Mouse (Mus musculus) macrophage (primary cell): ENCODE results near the gene Cdh20. TPM values are rescaled to one million over a fixed set of nuclear protein-coding genes. Genes with fewer than 3 reads are reported as not detected.

Experiments used
- H3K27ac ChIP-seq: fragments of 350-480 bp; formaldehyde crosslinking; 2 replicates; pipeline ENCODE4 v1.9.0; 2021
- H3K36me3 ChIP-seq: fragments of 350-480 bp; formaldehyde crosslinking; 2 replicates; pipeline ENCODE4 v1.9.0; 2021; ENCODE audit errors: inconsistent target
- H3K4me3 ChIP-seq: fragments of 350-480 bp; formaldehyde crosslinking; 2 replicates; pipeline ENCODE4 v1.9.0; 2021; ENCODE audit errors: inconsistent target
- H3K79me2 ChIP-seq: fragments of 350-480 bp; formaldehyde crosslinking; 2 replicates; pipeline ENCODE4 v1.9.0; 2021; ENCODE audit errors: inconsistent target
- WGBS: methylation state at CpG from one replicate; pipeline ENCODE4 v1.1.7; 2026; ENCODE audit warnings: inconsistent platforms; ENCODE audit not compliant: missing documents; 5-methylcytosine and 5-hydroxymethylcytosine counted together
- polyA plus RNA-seq: library from polyadenylated mRNA; stranded (reverse); fragments of 250-400 nt; gene quantifications from 3 replicates; pipeline ENCODE4 v1.2.4, GENCODE M21; 2018; ENCODE audit warnings: inconsistent platforms
- total RNA-seq, 78 experiments: library from RNA; depleted of rRNA; stranded (reverse); fragments of 250-400 nt; gene quantifications; 1 replicate in 9 of 78; 2 replicates in 24 of 78; 3 replicates in 43 of 78; 4 replicates in 2 of 78; pipeline ENCODE4 v1.2.4; 2018; ENCODE audit warnings: inconsistent platforms in 56 of 78

The Cdh20 gene
- not detected for total RNA-seq (2018; cell fraction: chromatin; rRNA removed)
- not detected for total RNA-seq (2018; cell fraction: cytosol; rRNA removed)
- total RNA-seq (2018; cell fraction: nucleus; rRNA removed) = not detected
- polyA plus RNA-seq = not detected in 3 replicates

DNA sequence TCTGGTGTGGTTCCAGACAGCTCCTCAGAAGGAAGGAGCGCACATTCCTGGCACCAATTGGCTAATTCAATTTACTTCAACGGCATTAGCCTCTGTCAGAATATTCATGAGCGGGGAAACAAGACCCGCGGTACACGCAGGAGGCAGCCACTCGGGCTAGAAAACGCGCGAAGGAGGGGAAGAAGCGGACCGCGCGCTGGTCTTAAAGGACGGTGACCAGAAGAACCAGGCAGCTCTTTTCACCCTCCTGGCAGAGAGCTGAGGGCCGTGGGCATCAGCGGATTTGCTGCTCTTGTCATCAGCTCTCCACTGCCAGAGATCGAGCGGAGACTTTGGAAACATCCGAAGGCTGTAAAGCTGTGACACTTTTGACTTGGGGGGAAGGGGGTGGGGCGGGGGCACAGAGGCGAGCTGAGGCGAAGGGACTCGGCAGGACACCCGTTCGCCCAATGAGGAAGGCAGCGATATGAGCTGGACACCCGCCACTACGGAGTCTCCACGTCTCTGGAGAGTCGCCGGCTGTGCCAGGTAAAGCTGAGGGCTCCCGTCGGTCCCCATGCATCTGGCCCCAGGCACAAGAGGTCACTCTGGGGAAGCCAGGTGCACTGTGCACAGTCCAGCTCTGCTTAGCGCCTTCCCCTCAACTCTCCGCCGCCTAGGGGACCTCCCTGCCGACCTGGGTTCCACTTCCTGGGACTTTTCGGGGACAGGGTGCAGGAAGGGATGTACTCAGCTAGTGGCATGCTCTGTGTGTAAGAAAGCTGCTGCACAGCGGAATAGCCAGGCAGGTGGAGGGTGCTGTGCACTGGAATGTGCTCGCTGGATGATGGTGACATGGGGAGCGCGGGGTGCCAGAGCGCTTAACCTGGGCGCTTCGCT lies at the start of gene Cdh20:
TSS of gene Cdh20 (plus strand) at position 159 of the 879 bp plus-strand sequence.
- Histone ChIP-seq H3K36me3 (no peaks in the 10 kb centered on the region), H3K79me2 (no peaks in the 10 kb centered on the region), H3K4me3 (no peak within 1 kb of the TSS), H3K27ac (no peak within 1 kb of the TSS)
- WGBS = 5% methylated on average over 46 of the region's 46 CpGs

GRCm38 (mm10) chr1:104746816-104747215 lies 21.5 kb upstream of the Cdh20 start:
- Histone ChIP-seq H3K27ac (no peak overlapping the region), H3K4me3 (no peak overlapping the region), H3K79me2 (no peaks in the 10 kb centered on the region), H3K36me3 (no peaks in the 10 kb centered on the region)
- 25% methylated on average over 1 of the region's 1 CpGs for WGBS

- Histone ChIP-seq H3K4me3 (no peak overlapping the region), H3K79me2 (no peaks in the 10 kb centered on the region), H3K36me3 (no peaks in the 10 kb centered on the region), H3K27ac (no peak overlapping the region)
- 61% methylated on average over 4 of the region's 4 CpGs for WGBS
Measured at GRCm38 (mm10) chr1:104747438-104747837, 20.9 kb upstream of the Cdh20 start.

- no peaks in the 10 kb centered on the region for H3K36me3 ChIP-seq
- no peak overlapping the region for H3K27ac ChIP-seq
- WGBS = 66% methylated on average over 8 of the region's 8 CpGs
- no peak overlapping the region for H3K4me3 ChIP-seq
- H3K79me2 ChIP-seq = no peaks in the 10 kb centered on the region
Measured at GRCm38 (mm10) chr1:104754483-104754882, 13.8 kb upstream of the Cdh20 start.

DNA sequence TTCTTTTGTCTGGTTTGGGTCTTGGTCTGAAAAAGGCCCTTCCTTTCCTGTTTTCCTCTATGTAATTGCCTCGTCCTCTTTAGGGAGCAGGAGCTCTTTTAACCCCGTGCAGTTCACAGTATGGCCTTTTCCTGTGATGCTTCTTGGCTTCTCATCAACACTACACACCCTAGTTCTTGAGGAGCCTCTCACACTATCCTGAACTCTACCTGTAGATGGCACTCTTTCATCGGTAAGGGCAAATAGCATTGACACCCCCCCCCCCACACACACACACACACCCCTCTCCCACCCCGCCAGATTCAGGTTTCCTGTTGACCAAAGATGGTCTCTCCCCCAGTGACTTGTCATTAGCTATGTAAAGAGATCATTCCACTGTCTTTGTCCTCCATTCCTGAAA lies 12.4 kb upstream of the Cdh20 start:
- no peak overlapping the region for H3K27ac ChIP-seq
- H3K4me3 ChIP-seq = no peak overlapping the region
- no peaks in the 10 kb centered on the region for H3K79me2 ChIP-seq
- 31% methylated on average over 4 of the region's 4 CpGs for WGBS
- H3K36me3 ChIP-seq = no peaks in the 10 kb centered on the region

DNA sequence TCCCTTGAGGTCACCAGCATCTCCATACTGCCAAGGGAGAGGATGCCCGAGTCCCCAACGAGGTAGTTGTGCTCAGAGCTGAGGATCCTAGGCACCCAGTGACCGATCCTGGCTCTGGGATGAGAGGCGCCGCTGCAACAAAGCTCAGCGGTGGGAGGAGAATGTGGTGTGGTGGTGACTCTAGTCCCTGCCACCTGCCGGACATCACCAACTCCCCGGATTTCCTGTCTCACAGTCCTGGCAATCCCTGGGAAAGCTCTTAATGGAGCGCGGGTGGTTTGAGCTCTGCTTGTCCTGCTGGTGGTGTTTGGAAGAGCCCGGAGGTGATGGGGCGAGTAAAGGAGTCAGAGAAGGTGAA lies 900 bp downstream of the Cdh20 start:
- Histone ChIP-seq H3K4me3 (no peak overlapping the region), H3K79me2 (no peaks in the 10 kb centered on the region), H3K36me3 (no peaks in the 10 kb centered on the region), H3K27ac (no peak overlapping the region)
- WGBS = 4% methylated on average over 12 of the region's 12 CpGs

DNA sequence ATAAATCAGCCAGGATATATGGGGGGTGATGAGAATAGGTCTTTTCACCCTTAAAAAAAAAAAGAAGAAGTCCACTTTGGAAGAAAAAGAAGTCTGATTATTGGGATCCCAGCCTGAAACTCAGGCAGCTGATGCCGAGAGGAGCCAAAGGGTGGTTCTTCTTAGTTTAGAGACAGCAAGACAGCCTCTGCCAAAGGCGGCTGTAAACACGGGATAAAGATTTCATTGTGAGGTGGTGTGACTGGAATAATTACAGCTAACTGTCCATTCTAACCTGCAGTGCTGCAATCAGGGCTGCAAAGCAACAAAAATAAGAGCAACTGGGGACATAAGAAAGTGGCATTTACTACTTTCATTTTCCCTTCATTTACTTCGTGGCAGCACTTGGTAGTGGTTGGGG lies 3.6 kb downstream of the Cdh20 start:
- WGBS = 65% methylated on average over 4 of the region's 4 CpGs
- H3K27ac ChIP-seq = no peak overlapping the region
- H3K79me2 ChIP-seq = no peaks in the 10 kb centered on the region
- H3K36me3 ChIP-seq = no peaks in the 10 kb centered on the region
- no peak overlapping the region for H3K4me3 ChIP-seq

- H3K27ac ChIP-seq = no peak overlapping the region
- H3K36me3 ChIP-seq = no peaks in the 10 kb centered on the region
- no peak overlapping the region for H3K4me3 ChIP-seq
- no peaks in the 10 kb centered on the region for H3K79me2 ChIP-seq
- WGBS = 88% methylated on average over 2 of the region's 2 CpGs
Measured at GRCm38 (mm10) chr1:104773207-104773606, 4.9 kb downstream of the Cdh20 start.

- Histone ChIP-seq H3K79me2 (no peaks in the 10 kb centered on the region), H3K4me3 (no peak overlapping the region), H3K27ac (no peak overlapping the region), H3K36me3 (no peaks in the 10 kb centered on the region)
- 81% methylated on average over 3 of the region's 3 CpGs for WGBS
Measured at GRCm38 (mm10) chr1:104793488-104793887, 25.2 kb downstream of the Cdh20 start.

DNA sequence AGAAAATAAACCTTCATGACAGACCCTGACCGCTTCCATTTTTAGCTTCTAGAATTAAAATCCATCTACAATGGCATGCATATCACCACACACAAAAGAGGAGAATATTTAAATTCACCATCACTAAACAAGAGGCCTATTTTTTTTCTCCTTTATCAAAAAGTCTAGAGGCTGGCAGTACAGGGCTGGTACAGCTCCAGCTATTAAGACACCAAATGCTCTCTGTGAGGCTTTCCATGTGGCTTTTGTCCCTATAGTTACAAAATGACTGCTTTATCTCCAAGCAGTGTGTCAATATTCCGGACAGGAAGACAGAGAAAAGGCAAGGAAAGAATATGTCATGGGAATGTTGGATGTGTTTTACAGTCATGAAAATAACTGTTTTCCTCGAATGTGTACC lies 27.8 kb downstream of the Cdh20 start:
- Histone ChIP-seq H3K79me2 (no peaks in the 10 kb centered on the region), H3K27ac (no peak overlapping the region), H3K36me3 (no peaks in the 10 kb centered on the region), H3K4me3 (no peak overlapping the region)
- 43% methylated on average over 3 of the region's 3 CpGs for WGBS

DNA sequence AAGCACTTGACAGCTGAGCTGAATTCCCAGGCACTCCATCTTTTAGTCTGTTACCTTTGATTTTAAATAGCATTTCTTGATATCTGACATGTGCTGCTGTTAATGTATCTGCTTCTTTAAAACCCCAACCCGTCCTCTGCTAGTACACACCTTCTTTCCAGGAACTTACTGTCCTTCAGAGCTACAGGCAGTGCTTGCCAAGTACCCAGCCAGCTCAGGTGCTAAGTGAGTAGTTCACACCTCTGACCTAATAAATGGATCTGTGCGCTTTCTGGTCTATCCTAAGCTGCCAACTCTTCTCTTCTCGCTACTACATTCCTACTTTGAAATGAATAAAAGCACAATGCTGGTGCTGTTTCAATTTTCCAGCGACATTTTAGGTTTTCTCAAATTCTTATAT lies 28.8 kb downstream of the Cdh20 start:
- Histone ChIP-seq H3K27ac (no peak overlapping the region), H3K36me3 (no peaks in the 10 kb centered on the region), H3K79me2 (no peaks in the 10 kb centered on the region), H3K4me3 (no peak overlapping the region)
- WGBS = 58% methylated on average over 4 of the region's 4 CpGs

DNA sequence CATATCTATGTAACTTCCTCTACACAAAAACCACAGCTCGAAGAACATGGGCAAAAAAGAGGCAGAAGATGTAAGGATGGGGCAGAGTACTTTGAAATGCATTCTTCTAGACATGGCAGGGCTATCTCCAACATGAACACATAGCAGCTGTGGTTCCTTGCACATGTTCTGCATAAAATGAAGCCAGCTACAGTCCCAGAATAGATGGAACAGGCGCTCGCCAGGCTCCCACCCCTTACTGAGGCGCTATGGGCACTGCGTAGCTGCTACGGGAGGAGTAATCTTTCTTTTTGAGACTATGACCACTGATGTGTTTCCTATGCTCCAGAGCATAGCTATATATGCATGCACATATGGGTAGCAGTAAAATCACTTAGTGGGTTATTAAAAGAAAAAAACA lies 36.4 kb downstream of the Cdh20 start:
- no peaks in the 10 kb centered on the region for H3K79me2 ChIP-seq
- no peak overlapping the region for H3K4me3 ChIP-seq
- H3K36me3 ChIP-seq = no peaks in the 10 kb centered on the region
- WGBS = 86% methylated on average over 6 of the region's 6 CpGs
- H3K27ac ChIP-seq = no peak overlapping the region

DNA sequence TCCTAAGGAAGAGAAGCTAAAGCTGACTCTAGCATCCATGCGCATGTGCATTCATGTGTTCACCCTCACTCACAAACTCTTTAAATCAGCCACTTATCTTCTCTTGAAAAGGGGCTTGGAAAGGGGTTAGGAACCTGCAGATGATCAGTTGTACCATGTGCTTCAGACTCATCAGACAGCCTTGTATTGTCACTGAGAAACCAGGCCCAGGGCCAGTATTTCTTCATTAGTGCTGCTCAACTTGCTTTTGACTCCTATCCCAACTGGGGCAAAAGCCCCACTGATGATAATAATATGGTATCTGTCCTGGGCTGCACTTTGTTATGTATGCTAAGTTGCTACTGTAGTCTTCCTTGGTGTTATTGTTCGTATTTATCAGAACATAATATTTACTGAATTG lies 38.9 kb downstream of the Cdh20 start:
- H3K36me3 ChIP-seq = no peaks in the 10 kb centered on the region
- 90% methylated on average over 2 of the region's 2 CpGs for WGBS
- H3K79me2 ChIP-seq = no peaks in the 10 kb centered on the region
- H3K4me3 ChIP-seq = no peak overlapping the region
- no peak overlapping the region for H3K27ac ChIP-seq

DNA sequence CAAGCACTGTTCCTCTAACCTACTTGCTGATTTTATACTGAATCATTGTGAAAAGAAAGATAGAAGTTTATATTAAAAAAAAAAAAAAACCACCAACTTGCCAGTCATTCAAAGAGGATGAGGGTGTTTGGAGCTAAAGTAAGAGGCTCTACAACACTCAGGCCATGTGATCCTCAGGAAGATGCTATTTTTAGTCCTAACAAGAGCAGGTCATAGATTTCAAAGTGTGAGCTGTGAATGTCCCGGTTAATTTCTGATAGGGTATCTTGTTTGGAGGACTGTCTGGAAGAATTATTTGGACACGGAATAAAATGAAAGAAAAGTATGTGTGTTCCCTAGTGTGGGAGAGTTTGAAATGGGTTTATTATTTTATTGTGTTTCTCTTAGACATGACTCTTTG lies 49.2 kb downstream of the Cdh20 start:
- H3K27ac ChIP-seq = no peak overlapping the region
- no peaks in the 10 kb centered on the region for H3K79me2 ChIP-seq
- H3K4me3 ChIP-seq = no peak overlapping the region
- no peaks in the 10 kb centered on the region for H3K36me3 ChIP-seq
- 76% methylated on average over 2 of the region's 2 CpGs for WGBS

- Histone ChIP-seq H3K4me3 (no peak overlapping the region), H3K36me3 (no peaks in the 10 kb centered on the region), H3K27ac (no peak overlapping the region), H3K79me2 (no peaks in the 10 kb centered on the region)
- WGBS = 71% methylated on average over 2 of the region's 2 CpGs
Measured at GRCm38 (mm10) chr1:104828106-104828505, 59.8 kb downstream of the Cdh20 start.
